Mouse (Mus musculus): Measurements from ENCODE around the gene Pebp1.

- no peak for TF ChIP-seq MYOG (IDR thresholded peaks at IDR 0.05; ENCODE audit: control insufficient read depth, extremely low read depth, insufficient read length)
- TF ChIP-seq CTCF (IDR thresholded peaks at IDR 0.05; ENCODE audit: control insufficient read depth, insufficient read depth, insufficient read length): no peak
- no peak for TF ChIP-seq FOSL1 (IDR thresholded peaks at IDR 0.05; ENCODE audit: insufficient read depth, low read length, poor library complexity, severe bottlenecking)
Measured at GRCm38 (mm10) chr5:117248351-117248750, 39.1 kb downstream of the Pebp1 start.
